Mouse (Mus musculus): ENCODE measurements around the gene Exph5.

DNA sequence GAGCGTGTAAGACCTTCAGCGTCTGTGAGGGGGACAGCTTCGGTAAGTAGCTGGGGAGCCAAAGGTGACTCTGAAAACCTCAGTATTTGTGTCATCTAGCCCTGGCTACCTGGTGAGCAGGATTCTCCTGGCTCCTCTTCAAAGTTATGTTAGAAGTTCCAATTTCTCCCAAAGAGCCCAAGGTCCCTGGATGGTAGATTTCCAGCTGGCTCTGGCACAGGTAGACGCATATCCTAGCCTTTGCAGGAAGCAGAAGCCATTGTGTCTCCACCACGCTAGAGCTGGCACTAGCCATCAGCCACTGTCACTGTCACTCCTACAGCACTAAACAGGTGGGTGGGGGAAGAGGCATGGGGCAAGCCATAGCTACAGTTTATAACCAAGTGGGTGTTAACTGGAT is 51.7 kb downstream of the Exph5 start:
- TF ChIP-seq CTCF (IDR thresholded peaks at IDR 0.05; ENCODE audit: borderline replicate concordance, insufficient read depth, low read depth, low read length): no peak
- no peak for TF ChIP-seq POLR2A (IDR thresholded peaks at IDR 0.05; ENCODE audit: borderline replicate concordance, insufficient read depth, low read length)

All from cerebellum, adult 2 months (tissue).